Mouse (Mus musculus) adrenal gland, postnatal 36 days (tissue): ENCODE data around the gene Camk2b. TPM values are rescaled to one million over a fixed set of nuclear protein-coding genes. Genes with fewer than 3 reads are reported as not detected.
"Not testable (repeated sequence)": the region's sequence is repeated elsewhere in the genome, so short reads cannot be mapped to it uniquely, and the experiment has no call there.

Experiments used
- DNase-seq, 2 experiments: peaks; one replicate each; pipeline ENCODE4 v3.0.0; 2021; ENCODE audit warnings: mixed read lengths in 1 of 2
- long read RNA-seq, 2 experiments: library from polyadenylated mRNA; stranded (forward); transcript quantifications; one replicate each; pipeline ENCODE4 v2.0.0; 2021; ENCODE audit warnings: borderline sequencing depth in 2 of 2
- total RNA-seq, 2 experiments: library from RNA; stranded (reverse); gene quantifications; 2 replicates each; pipeline ENCODE4 v1.2.3; 2021

Camk2b gene
- 10 to 100 TPM in 1 of 2 experiments, 1 to 10 TPM in 1; 7.8 to 14.5 TPM for total RNA-seq
- long read RNA-seq, experiment 1, partial matches to known transcripts, result 3 of 13 reads
- long read RNA-seq, experiment 1, other reads (novel, unspliced or antisense), result 6 of 13 reads
- long read RNA-seq, experiment 2, partial matches to known transcripts, result 0 of 6 reads
- long read RNA-seq, experiment 2, other reads (novel, unspliced or antisense), result 2 of 6 reads

DNA sequence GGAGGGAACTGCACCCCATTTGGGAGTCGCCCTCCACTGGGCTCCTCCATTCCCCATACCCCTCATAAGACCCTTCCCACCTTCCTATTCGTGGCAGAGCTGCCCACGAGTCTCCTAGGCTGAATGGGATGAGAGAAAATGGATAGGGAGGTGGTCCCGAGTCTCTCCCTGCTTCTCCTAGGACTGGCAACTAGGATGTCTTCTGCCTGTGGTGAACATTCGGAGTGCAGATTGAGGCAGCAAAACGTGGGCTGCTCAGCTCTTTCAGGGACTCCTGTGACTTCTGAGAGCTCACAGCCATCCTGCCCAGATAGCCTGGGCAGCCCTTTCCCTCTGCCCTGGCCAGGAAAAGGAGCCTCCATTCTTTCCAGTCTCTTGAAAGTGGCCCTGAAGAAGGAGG, at the start of gene Camk2b:
Gene Camk2b (minus strand): TSS at position 187 of the 400 bp plus-strand sequence.
- DNase-seq, result no peak

DNA sequence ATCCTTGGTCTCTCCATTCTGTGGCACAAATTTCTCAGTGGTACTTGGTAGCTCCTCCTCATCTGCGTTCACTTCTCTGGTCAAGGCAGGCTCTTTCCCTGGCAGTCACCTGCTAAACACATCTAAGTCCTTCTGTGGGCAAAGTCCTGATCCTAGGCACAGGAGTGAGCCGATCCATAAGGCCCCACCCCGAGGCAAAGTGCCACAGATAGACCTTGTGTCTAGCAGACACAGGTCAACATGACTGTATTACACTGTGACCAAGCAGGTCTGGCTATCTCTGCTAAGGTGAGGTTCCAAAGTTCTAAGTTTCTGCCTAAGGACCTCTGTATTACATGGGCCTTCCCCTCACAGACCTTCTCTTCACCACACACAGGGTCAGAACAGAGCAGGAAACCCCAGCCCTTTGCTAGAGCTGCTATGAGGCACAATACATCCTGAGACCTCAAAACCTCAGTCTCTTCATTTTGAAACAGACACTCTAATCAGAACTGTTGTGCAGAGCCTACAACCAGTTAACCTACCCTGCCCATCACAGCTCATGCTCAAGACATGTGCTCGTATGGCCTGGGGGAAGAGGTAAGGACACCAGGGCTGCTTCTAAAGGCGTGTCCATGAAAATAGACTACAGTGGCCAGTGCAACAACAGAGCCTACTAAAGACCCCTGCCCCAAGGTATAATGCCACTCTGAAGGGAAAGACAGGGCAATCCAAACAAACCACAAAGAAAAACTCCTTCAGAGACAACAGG, 45.7 kb upstream of the Camk2b start:
- DNase-seq, result no peak

DNA sequence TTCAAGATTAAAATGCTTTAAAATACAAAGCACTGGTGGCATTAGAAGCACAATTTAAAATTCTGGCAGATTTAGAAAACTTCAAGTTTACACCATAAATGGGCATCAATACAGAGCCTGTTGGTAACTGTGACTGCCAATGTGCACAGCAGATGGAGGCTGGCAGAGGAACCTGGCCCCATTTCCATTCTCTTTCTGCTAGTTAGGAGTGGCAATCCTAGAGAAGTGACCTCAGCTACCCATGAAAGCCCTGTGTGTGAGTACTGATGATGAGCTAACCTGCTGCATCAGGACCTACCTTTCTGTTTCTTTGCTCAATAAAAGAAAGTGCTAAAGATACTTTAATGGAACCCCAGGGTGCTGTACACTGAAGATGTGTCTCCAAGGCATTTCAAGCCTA, 43.8 kb upstream of the Camk2b start:
- DNase-seq, result no peak

DNA sequence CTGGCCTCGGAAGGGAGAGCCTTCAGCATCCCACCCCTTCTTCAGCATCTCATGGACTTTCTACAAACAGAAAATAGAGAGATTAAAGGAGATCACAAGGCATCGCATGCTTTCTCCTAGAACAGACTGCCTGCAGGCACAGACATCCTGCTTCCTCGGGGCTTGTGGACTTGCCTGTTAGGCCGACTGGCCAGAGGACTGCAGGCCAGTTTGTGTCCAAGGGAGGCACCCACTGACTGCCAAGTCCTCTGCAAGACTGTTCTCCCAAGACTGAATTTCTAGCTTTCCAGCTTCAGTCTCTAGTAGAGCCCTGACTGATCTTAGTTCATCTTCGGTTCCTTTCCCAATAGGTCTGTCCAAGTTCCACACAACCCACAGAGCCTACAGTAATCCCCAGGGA, 42.1 kb upstream of the Camk2b start:
- no peak for DNase-seq

DNA sequence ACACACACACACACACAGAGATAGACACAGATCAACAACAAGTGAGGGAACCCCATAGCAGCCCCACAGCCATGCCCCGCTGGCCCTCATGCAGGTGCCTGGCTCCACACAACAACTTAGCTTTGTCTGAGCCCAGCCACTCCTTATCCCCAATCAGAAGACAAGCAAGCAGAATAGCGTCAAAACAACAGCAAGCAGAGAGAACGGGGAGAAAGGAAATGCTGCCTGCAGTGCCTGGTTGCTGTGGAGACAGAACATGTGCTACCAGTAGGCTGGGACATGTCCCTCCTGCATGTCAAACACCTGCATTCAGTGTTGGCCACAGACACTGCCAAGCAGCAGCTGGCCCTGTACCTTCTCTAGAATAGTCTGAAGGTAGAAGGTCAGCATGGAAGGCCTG, 41.6 kb upstream of the Camk2b start:
- no peak for DNase-seq

DNA sequence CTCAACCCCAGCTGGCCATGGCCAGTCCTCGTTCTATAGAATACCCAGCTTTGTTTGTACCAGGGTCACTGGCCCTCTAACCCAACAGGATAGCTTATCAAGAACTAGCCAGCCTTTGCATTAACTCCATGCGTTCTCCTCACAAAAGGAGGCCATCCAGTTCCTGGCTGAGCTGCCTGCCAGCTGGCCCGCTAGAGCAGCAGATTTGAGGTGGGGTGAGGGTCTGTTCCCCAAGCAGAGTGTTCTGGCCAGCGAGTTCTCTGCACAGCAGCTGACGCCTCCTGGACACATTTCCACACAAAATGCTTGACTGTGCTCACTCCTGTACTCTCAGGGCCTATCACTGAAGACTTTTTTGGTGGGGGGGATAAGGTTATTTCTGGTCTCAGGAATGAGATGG, 38.6 kb upstream of the Camk2b start:
- no peak for DNase-seq

DNA sequence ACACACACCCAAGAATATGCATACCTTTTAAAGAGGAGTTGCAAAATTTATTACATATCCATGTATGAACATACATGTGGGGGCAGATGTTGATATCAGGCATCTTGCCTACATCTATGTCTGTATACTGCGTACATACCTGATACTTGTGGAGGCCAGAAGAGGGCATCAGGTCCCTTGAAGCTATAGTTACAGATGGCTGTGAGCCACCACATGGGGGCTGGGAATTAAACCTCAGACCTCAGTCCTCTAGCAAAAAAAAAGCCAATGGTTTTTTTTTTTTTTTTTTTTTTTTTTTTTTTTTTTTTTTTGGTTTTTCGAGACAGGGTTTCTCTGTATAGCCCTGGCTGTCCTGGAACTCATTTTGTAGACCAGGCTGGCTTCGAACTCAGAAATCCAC, 30.5 kb upstream of the Camk2b start:
- DNase-seq, result not testable (repeated sequence)

DNA sequence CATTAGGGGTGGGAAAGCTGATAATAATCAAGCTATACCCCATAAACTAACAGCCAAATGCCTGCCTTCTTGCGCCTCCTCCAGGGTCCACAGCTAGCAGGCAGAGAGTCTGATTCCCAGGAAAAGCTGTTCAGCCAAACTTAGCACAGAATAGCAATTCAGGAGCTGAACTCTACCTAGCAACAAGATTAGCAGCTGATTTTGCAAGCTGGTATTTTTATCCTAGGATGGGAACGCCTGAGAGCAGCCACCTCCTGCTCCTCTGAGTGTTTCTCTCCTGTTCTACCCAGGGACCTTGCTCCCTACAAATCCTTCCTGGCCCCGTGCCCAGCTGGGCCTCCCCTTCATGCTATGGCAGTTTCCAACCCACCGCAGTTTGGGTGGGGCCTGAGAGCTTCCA, 20.8 kb upstream of the Camk2b start:
- DNase-seq, result no peak

DNA sequence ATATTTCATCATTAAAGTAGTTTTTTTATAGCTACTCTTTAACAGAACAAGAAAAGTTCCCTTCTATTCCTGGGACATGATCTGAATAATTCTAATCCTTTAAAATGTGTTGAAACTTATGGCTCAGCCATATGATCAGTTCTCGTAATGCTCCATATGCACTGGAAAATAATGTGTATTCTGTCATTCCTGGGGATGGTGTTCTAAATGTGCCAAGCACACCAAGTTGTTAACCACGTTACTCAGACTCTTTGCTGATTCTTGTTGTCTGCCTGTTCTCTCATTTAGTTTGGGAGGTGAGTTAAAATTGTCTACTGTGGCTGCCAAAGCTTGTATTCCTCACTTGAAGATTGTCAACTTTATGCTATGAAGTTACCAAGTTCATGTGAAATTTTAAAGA, 12.6 kb upstream of the Camk2b start:
- DNase-seq, result no peak

DNA sequence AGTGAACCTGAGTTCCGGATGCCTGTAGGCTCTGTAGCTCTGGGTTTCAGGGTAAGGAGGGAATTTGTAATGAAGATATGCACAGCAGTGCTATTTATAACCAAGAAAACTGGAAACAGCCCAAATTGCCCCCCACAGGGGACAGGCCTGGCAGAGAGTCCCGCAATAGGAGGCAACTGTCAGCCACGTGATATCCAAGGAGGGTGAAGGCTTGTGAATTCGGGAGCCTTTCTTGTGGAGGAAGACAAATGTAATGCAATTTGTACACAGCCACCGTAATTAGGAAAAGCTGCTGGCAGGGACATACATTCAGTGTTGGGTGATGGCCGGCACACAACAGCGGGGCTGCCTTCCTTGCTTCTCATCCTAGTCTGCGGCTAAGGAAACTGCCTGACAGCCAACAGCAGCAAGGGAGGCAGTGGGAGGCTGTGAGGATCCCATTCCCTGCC, 9.5 kb upstream of the Camk2b start:
- no peak for DNase-seq

DNA sequence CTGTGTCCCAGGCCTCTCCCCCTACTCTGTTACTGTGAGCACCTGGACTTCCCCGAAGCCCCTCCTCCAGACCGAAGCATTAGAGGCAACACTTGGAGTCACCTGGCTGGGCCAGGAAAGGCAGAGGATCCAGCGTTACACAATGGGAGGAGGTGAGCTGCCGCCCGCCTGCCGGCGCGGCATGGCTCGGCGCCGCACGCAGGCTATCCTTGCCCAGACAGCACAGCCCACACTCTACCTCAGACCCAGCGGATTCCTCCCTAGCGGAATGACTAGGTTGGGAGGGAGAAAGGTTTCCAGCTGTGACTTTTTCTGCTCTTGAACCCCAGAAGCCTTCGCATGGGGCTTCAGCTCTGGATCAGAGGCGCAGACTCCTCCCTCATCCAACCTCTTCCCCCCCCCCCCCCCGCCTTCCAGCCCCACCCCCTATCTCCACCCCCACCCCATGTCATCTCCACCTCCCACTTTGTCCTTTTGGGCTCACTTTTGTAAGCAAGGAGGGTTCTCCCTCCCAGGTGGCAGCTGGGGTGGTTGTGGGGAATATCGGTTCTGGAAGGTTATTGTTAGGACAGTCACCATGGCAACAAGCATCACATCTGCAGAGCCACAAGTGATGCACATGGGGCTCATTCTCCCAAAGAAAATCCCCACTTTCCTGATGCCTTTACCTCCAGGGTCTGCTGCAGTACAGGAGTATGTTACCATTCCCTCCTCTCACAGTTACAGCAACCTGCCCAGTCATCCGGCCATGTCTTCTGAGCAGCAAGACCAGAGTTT, 2.2 kb upstream of the Camk2b start:
- no peak for DNase-seq

DNA sequence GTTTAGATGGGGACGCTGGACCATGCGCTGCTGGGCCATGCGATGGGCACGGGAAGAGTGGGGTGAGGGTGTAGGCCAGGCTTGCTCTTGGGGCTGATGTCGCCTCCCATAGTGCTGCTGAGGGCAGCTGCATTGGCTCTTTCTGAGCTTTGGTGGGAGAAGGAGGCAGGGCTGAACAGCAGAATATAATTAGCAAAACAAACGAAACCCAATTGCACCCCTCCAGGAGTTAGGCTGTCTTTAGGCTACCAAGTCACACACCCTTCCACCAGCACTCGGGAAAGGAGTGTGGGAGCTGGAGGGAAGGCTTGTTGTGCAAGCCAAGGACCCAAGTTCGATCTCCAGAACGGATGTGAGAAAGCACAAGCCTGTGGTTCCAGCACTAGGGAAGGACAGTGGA, 998 bp upstream of the Camk2b start:
- no peak for DNase-seq

DNA sequence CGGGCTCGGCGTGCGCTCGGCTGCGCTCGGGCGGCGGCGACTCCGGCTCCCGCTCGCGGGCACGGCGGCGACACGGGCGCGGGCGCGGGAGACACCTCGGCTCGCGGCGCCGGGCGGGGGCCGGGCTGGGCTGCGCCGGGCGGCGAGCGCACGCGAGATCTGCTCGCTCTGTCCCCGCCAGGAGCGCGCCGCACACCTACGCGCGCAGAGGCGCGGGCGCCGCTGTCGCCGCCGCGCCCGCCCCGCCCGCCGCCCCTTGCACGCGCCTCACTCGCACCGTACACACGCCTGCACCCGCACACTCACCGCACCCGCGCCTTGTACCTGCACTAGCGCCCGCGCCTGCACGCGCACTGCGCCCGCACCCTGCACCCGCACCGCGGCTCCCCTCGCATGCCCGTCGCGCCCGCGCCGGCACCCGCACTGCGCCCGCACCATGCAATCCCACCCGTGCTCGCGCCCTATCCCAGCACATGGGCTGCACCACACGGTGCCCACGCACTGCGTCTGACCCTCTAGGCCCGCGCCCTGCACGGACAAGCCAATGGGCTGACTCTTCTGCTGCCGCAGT, 526 bp downstream of the Camk2b start:
- peak in 1 of 2 experiments; percentile 29 for DNase-seq

DNA sequence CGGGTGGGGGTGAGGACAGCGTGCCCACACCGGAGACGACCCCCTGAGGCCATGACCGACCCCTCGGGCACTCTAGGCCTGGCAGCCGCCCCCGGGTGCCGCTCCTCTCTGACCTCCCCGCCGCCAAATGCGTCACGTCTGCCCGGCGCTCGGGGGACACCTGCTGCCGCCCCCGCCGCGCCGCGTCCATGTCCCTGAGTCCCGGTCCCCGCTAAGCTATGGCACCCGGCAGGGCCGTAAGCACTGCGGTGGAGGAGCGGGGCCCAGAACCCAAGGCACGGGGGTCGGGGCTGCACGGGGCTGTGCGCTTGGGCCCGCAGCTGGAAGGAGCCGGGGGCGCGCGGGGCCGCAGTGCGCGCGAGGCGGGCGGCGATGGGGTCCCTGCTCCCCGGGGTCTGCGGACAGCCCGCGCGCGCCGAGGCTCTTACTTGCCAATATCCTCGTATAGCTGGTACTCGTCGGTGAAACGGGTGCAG, 1.1 kb downstream of the Camk2b start:
- no peak for DNase-seq

DNA sequence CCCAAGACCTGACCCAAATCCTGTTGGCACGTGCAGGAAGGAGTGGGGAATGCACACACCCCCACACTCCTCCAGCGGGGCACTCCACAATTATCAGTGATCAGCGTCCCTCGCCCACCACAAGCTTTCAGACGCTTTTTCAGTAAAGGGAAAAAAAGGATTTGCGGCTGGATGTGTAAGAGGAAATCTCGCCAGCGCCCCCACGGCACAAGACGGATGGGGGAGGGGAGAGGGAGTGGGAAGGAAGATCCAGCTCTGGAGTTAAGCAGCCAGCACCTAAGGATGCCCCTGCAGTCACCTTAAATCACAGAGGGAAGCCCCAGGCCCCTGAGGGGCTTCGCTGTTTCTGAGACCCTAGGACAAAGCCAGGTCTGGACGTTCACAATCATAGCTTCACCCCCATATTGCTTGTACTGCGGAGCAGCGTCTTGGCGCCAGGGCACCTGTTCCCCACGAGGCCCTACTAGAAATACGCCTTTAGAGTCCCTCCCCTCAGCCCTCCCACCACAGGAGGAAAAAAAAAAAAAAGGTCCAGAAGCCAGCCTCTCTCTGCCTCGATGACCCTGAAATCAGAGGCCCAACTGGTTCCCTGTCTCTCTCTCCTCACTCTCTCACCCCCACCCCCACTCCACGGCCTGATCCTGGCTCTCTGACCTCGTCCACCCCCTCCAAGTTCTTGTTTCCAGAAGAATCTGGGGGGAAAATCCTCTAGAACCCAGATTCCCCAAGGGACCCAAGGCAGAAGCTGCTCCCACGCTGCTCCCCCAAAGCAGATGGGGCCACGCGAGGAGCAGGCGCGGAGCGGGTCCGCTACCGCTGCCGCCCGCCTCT, 1.7 kb downstream of the Camk2b start:
- no peak for DNase-seq

DNA sequence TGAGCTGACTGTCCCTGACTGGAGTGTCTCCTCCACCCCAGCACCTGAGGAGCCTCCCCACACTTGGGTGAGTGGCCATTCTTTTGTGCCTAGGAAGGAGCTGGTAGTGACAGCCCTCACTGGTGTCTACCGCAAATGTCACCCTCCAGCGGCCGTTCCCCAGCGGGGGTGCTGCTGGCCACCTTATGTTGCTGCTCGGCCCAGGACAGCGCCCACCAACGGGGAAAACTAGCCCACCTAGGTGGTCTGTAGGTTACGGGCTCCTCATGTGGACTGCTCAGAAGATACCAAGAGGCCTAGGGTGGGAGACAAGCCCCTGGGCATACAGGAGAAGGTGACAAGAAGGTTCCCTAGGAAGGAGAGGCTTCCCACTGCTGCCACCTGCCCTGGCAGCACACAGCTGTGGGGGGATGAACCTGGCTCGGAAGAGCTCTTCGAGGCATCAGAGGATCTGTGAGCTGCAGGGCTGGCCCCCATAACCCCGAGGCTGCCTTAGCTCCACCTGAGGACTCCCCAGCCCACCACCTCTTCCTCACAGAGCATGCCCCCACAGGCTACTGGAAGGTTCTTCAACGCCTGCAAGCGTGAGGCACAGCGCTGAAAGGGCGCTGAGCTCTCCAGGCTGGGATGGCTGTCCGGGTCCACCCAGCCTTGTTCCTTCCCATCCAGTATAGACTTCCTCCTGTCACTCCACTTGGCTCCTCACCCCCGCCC, 2.5 kb downstream of the Camk2b start:
- no peak for DNase-seq

DNA sequence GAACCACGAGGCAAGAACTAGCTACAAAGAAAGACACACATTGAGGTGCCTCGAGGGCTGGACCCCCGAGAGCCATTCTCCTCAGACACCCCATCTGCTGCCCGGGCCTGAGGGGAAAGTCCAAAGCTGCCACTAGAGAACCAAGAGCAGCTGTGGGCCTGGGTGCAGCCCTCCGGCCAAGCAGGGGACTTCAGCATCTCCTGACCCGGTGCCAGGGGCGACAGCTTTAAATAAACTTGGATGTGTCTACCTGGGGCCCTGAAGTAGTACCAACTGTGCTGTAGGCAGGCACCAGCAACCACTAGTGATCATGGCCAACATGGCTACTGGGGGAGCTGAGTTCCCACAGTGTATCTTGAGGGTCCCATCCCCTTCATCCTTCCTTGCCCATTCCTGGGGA, 3.1 kb downstream of the Camk2b start:
- no peak for DNase-seq

DNA sequence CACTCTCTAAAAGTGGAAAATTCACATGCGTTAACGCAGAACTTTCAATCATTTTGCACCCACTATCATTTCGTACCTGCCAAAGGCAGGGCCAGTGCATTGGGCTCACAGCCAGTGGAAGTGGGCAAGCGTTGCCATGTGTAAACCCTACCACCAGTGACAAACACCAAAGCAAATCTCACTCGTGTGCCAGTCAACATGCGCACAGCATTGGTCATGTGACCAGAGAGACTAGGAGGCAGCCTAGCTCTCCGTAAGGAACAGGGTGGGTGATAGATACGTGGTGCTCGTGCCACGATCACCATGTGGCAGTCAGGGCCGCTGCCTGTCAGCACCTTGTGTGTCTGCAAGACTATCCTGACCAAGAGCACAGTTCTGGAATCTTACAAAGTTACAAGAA, 3.8 kb downstream of the Camk2b start:
- DNase-seq, result no peak

DNA sequence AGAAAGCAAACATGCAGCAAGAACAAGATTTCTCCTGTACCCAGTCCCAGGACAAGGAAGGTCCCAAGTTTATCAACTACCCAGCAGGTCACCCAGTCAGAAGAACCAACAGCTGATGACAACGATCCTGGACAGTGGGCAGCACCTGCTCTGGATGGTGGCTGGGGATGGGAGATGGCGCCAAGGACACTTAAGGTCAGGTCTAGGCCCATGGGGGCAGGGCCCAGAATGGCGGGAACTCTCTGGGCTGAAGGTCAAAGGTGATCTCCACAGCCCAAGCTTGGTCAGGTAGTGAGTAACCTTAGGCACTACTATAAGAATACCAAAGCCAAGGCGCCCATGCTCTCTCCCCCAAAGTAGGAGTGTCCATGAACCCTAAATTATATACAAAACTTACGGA, 4.3 kb downstream of the Camk2b start:
- DNase-seq, result no peak

DNA sequence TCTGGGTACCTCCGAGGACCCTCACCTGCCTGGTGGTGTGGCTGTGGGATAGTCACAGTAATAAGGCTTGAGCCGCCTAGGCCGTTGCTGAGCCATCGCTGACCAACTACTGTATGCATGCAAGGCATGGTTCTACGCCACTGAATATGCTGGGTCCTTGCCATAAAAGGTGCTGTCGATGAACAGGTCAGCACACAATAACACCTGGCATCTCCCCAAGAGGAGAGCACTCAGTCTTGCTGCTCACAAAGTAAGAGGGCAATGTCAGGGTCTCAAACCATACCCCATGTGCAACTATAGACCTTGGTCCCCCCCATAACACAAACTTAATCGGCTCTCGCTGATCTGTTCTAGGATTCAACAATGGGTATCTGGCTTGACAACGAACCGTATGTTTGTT, 7.0 kb downstream of the Camk2b start:
- DNase-seq, result no peak

DNA sequence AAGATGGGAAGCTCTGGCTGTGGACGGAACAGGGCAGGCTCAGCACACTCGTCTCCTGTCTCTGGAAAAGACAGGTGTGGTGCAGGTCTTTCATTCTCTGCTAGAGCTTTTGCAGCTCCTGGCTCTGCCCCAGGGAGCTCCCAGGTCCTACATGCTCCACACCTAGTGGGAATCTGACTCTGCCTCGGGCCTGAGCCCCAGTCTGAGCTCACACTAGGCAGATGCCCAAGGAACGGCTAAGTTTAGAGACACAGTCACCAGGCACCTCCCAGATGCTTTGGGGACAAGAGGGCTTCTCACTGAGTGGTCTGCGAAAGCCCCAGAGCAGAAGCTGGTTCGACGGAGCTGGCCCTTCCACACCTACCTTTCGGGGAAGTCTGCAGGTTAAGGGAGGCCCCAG, 12.8 kb downstream of the Camk2b start:
- DNase-seq, result no peak
